Mouse (Mus musculus): ENCODE data around the gene Morc2a. TPM values are rescaled to one million over a fixed set of nuclear protein-coding genes. Genes with fewer than 3 reads are reported as not detected.

Gene Morc2a
- total RNA-seq (2021): 10 to 100 TPM; 16.8 to 20.7 TPM
- long read RNA-seq, experiment 1, partial matches to known transcripts: 2 of 5 reads
- long read RNA-seq, experiment 1, other reads (novel, unspliced or antisense): 3 of 5 reads
- long read RNA-seq, experiment 2, partial matches to known transcripts: 0 of 1 reads
- long read RNA-seq, experiment 2, other reads (novel, unspliced or antisense): 1 of 1 reads

- DNase-seq: peak; percentile 96 to 98
These were observed at the start of gene Morc2a for GRCm38 (mm10) chr11:3648964-3649841. Gene Morc2a (plus strand): TSS chr11:3649191.

- DNase-seq: peak in 1 of 2 experiments; percentile 35
These were observed 47.0 kb upstream of the Morc2a start for GRCm38 (mm10) chr11:3601966-3602365.

- DNase-seq: peak in 1 of 2 experiments; percentile 50
These were observed 46.3 kb upstream of the Morc2a start for GRCm38 (mm10) chr11:3602687-3603086.

- DNase-seq: no peak
These were observed 42.5 kb upstream of the Morc2a start for GRCm38 (mm10) chr11:3606456-3606855.

- DNase-seq: no peak
These were observed 33.4 kb upstream of the Morc2a start for GRCm38 (mm10) chr11:3615576-3615975.

GRCm38 (mm10) chr11:3622826-3623225 lies 26.2 kb upstream of the Morc2a start:
- no peak for DNase-seq

- DNase-seq: no peak
These were observed 24.5 kb upstream of the Morc2a start for GRCm38 (mm10) chr11:3624391-3625027.

- DNase-seq: peak in 1 of 2 experiments; percentile 8
These were observed 19.9 kb upstream of the Morc2a start for GRCm38 (mm10) chr11:3628999-3629491.

- DNase-seq: peak; percentile 15 to 36
These were observed 15.7 kb upstream of the Morc2a start for GRCm38 (mm10) chr11:3633269-3633668.

- DNase-seq: peak in 1 of 2 experiments; percentile 11
These were observed 1.3 kb upstream of the Morc2a start for GRCm38 (mm10) chr11:3647688-3648087.

GRCm38 (mm10) chr11:3648305-3648963 lies 557 bp upstream of the Morc2a start:
- peak; percentile 45 to 67 for DNase-seq

- DNase-seq: no peak
These were observed 1.1 kb downstream of the Morc2a start for GRCm38 (mm10) chr11:3650141-3650540.

GRCm38 (mm10) chr11:3661964-3662363 lies 13.0 kb downstream of the Morc2a start:
- DNase-seq: no peak

- no peak for DNase-seq
These were observed 18.5 kb downstream of the Morc2a start for GRCm38 (mm10) chr11:3667506-3667905.

- DNase-seq: peak; percentile 24 to 51
These were observed 19.8 kb downstream of the Morc2a start for GRCm38 (mm10) chr11:3668768-3669167.

- DNase-seq: peak in 1 of 2 experiments; percentile 35
These were observed 20.9 kb downstream of the Morc2a start for GRCm38 (mm10) chr11:3669849-3670248.

- no peak for DNase-seq
These were observed 22.1 kb downstream of the Morc2a start for GRCm38 (mm10) chr11:3671000-3671628.

- peak; percentile 42 to 43 for DNase-seq
These were observed 25.6 kb downstream of the Morc2a start for GRCm38 (mm10) chr11:3674545-3674944.

- no peak for DNase-seq
These were observed 27.4 kb downstream of the Morc2a start for GRCm38 (mm10) chr11:3676423-3676822.

GRCm38 (mm10) chr11:3677204-3677603 lies 28.2 kb downstream of the Morc2a start:
- no peak for DNase-seq

GRCm38 (mm10) chr11:3679771-3680170 lies 30.8 kb downstream of the Morc2a start:
- DNase-seq: no peak

- DNase-seq: no peak
These were observed 34.7 kb downstream of the Morc2a start for GRCm38 (mm10) chr11:3683696-3684095.

Measured in heart, adult 18-20 months (tissue).